Mouse (Mus musculus) brain, embryonic 14.5 days (tissue): ENCODE data around the gene Retn.

Experiments used
- CTCF ChIP-seq: fragments of 200-500 bp; IDR thresholded peaks from 2 replicates; pipeline ENCODE4 v1.5.1; 2012; ENCODE audit warnings: inconsistent platforms, mild to moderate bottlenecking, moderate library complexity, borderline replicate concordance; ENCODE audit not compliant: insufficient read depth, insufficient read length; ENCODE audit errors: extremely low read depth
- POLR2A ChIP-seq: fragments of 200-500 bp; IDR thresholded peaks from 2 replicates; pipeline ENCODE4 v1.6.1; 2012; ENCODE audit warnings: mild to moderate bottlenecking, inconsistent platforms, borderline replicate concordance; ENCODE audit not compliant: poor library complexity, insufficient read depth, insufficient read length, severe bottlenecking; ENCODE audit errors: extremely low read depth

GRCm38 (mm10) chr8:3656725-3657381, 1.3 kb downstream of the Retn start:
- no peak for TF ChIP-seq CTCF
- no peak for TF ChIP-seq POLR2A
